Mouse (Mus musculus) cortical plate, adult 2 months (tissue): ENCODE results near the gene Slc22a23. TPM values are rescaled to one million over a fixed set of nuclear protein-coding genes. Genes with fewer than 3 reads are reported as not detected.

Experiments
- H3K27ac ChIP-seq: fragments of 200-500 bp; 2 replicates; pipeline ENCODE4 v1.5.1; 2012; ENCODE audit warnings: low read length, control low read depth, inconsistent platforms; ENCODE audit not compliant: insufficient read depth
- H3K4me1 ChIP-seq: fragments of 200-500 bp; 2 replicates; pipeline ENCODE4 v1.6.1; 2011; ENCODE audit warnings: low read length; ENCODE audit not compliant: control insufficient read depth, insufficient read depth
- H3K4me3 ChIP-seq: fragments of 200-500 bp; 2 replicates; pipeline ENCODE4 v1.5.1; 2011; ENCODE audit warnings: mild to moderate bottlenecking, low read length, control low read depth; ENCODE audit not compliant: insufficient read depth
- CTCF ChIP-seq: fragments of 200-500 bp; IDR thresholded peaks from 2 replicates; pipeline ENCODE4 v1.5.1; 2011; ENCODE audit warnings: mild to moderate bottlenecking, control low read depth, low read length; ENCODE audit not compliant: insufficient read depth; ENCODE audit errors: extremely low read depth
- POLR2A ChIP-seq: fragments of 200-500 bp; IDR thresholded peaks from 2 replicates; pipeline ENCODE4 v1.6.1; 2011; ENCODE audit warnings: mild to moderate bottlenecking, low read length, control low read depth; ENCODE audit not compliant: insufficient read depth; ENCODE audit errors: extremely low read depth
- polyA plus RNA-seq: library from polyadenylated mRNA; depleted of rRNA; stranded (reverse); fragments of >200 nt; gene quantifications from 2 replicates; pipeline ENCODE4 v1.2.3, GENCODE M21; 2012

Slc22a23 gene
- polyA plus RNA-seq, 1 experiment, result 54.4 TPM

DNA sequence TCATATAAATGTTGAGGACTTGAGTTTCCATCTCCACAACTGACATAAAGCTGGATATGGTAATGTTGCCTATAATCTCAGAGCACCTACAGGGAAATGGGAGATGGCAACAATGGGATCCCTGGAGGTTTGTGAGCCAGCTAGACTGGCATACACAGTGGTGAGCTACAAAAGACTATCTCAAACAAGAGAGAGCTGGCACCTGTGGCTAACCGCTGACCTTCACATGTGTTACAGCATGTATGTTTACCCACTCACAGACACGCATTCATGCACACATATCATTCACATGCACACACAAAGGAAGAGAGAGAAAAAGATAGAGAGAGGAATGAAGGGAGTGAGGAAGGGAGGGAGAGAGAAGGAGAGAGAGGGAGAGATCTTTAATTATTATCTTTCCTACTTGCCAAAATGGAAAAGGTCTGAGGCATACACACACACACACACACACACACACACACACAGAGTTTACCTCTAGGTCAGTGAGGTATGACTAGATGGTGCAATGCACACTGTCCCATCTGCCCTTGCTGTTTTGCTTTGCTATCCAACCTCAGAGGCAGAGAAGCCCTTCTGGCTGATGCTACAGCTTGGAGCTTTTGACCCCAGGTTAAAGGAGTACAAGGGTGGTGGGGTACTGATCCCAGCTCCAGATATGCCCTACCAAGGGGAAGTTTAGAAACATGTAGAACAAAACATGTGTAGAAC, 38.9 kb downstream of the Slc22a23 start:
- no peak for TF ChIP-seq CTCF
- TF ChIP-seq POLR2A, result no peak
- no peak overlapping the region for H3K27ac ChIP-seq
- peaks cover 4% of the 10 kb centered on the region for H3K4me1 ChIP-seq
- H3K4me3 ChIP-seq, result no peak overlapping the region

DNA sequence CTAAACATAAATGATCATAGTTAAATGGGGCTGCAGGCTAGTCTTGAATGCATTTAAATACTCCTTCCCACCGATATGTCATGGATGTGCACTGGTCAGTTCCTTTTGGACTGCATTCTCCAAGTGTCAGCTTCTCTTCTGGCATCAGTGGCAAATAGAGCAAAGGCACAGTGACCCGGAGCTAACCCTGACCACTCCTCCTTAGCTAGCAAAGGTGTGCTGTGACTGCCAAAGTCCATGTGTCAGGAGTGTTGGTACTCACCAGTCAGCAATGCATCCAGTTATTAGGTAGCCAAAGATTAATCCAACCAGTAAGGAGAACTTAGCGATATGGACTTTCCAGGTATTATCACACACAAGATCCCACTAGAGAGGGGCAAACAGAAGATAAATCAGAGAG, 40.1 kb downstream of the Slc22a23 start:
- H3K4me1 ChIP-seq, result peaks cover 6% of the 10 kb centered on the region
- TF ChIP-seq POLR2A (no peak), CTCF (no peak)

DNA sequence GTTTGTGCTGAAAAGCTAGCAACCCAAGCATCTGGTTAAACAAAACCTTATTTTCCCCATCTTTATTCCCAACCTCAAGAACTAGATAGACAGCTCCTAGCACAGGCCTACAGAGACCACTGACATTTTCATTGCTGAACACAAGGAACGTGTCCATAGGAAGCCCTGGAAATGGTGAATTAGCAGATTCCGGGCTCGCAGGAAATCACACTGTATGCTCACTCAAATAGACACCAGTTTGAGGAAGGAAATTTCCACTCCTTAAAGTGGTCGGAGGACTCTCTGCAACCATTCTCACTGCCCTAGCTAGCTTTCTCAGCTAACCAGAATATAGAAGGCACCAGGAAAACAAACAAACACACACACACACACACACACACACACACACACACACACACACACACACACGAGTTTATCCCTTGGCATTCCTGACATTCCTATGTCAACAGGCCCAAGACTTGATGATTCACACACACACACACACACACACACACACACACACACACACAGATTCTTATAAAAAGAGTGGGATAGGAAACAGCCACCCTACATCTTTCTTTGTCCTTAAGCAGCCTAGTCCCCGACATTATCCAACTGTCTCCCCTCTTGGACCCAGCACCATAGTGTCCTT, 41.5 kb downstream of the Slc22a23 start:
- Histone ChIP-seq H3K4me3 (no peak overlapping the region), H3K4me1 (peaks cover 6% of the 10 kb centered on the region), H3K27ac (no peak overlapping the region)
- no peak for TF ChIP-seq CTCF
- no peak for TF ChIP-seq POLR2A

More for the DNA sequence above, 40.1 kb downstream of the Slc22a23 start:
- H3K27ac ChIP-seq, result no peak overlapping the region
- no peak overlapping the region for H3K4me3 ChIP-seq

DNA sequence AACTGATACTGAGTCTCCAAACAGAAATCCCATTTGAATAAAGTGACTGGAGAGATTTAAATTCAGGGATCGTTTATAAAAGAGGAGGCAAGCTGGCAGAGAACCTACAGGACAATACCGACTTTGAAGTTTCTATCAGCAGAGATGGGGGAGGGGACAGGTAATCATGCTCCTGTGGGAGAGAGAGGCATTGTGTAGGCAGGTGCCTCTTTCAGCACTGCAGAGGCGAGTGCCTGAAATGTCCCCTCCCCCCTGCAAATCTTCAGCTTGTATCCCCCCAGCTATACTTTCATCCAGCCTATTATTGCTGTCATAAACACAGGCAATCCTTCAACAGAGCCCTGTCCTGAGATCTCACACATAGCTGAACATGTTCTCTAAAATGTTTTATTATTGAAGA, 43.4 kb downstream of the Slc22a23 start:
- no peak for TF ChIP-seq POLR2A
- TF ChIP-seq CTCF, result no peak
- no peak overlapping the region for H3K4me3 ChIP-seq
- peaks cover 4% of the 10 kb centered on the region for H3K4me1 ChIP-seq
- no peak overlapping the region for H3K27ac ChIP-seq

DNA sequence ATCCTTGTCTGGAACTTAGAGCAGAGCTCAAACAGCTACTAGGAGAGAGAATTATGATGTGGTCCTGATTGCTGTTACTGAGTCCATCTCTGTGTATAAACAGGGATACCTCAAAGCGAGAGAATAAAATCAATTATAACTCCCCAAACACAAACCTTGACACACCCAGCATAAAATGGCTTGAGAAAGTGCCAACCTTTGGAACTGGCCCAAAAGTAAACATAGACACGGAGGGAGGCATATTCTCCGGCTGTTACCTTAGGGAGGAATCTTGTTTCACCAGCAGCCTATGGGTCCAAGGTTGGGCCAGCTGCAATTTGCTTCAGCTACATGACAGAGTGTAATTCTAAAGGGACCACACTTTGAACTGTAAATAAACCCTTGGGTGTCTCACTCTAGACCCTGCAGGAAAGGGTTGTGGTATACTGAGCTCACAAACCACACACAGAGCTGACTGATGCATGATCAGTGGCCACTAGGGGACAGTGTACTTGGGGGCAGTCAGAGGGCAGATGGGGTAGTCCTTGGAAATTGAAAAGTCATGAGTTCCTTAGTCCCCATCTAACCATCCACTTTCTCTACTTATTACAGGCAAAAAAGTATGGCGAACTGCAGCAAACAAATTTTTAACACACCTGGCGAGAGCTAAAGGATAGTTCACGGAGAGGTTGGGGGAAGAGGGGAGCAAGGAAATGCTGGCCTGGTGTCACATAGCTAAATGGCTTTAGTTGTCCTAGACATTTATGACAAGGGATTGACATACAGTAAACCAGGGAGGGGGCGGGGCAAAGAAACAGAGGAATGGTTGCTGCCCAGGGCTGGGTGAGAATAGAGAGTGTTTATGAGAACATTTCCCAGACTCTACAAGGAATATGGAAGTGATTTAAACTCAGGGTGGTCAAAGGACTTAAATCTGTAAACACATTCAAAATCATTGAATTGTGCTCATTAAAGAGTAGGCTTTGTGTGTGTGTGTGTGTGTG, 45.3 kb downstream of the Slc22a23 start:
- Histone ChIP-seq H3K4me3 (no peak overlapping the region), H3K27ac (no peak overlapping the region; the same call in 1 of the 2 replicates), H3K4me1 (peaks cover 7% of the 10 kb centered on the region)
- TF ChIP-seq POLR2A, result no peak
- 0 out of 2 replicates have a peak, but pooled peaks have one; percentile 2 for TF ChIP-seq CTCF

DNA sequence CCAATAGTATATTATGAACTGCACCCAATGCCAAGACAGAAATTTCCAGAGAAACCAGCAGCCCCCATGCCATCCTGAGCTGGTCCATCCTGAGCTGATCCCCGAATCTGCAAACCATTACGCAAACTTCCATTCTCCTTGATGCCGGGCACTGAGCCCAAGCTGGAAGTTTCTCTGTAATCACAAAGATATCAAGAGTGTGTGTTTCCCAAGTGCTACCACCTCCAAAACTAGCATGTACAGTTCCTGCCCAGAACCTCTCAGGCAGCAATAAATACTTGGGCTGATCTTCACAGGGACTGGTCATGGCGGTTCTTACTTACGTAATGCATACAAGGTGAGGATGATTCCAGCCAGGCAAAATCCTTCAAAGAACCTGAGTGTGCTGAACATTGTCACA, 46.3 kb downstream of the Slc22a23 start:
- TF ChIP-seq POLR2A (no peak), CTCF (no peak)

DNA sequence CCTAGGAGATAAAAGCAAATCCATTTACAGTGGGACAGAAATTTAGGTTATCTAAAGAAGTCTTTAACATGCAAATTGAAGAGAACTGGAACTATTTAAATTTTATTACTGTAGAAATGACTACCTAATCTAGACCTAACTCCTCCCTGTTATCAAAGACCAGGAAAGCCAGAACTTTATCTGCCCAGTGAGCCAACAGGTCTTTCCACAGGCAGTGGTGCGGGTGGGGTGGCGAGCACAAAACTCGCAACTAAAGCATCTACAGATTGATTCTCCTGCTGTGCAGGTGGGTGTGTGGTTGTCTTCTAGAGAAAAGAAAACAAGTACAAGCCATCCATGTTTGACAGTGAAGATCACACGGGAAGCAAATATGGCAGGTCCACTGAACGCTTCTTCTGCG, 46.9 kb downstream of the Slc22a23 start:
- TF ChIP-seq POLR2A (no peak), CTCF (no peak)
- Histone ChIP-seq H3K4me3 (no peak overlapping the region), H3K27ac (no peak overlapping the region), H3K4me1 (peaks cover 7% of the 10 kb centered on the region)

More for the DNA sequence above, 46.3 kb downstream of the Slc22a23 start:
- H3K4me1 ChIP-seq, result peaks cover 7% of the 10 kb centered on the region
- H3K27ac ChIP-seq, result no peak overlapping the region
- H3K4me3 ChIP-seq, result no peak overlapping the region

DNA sequence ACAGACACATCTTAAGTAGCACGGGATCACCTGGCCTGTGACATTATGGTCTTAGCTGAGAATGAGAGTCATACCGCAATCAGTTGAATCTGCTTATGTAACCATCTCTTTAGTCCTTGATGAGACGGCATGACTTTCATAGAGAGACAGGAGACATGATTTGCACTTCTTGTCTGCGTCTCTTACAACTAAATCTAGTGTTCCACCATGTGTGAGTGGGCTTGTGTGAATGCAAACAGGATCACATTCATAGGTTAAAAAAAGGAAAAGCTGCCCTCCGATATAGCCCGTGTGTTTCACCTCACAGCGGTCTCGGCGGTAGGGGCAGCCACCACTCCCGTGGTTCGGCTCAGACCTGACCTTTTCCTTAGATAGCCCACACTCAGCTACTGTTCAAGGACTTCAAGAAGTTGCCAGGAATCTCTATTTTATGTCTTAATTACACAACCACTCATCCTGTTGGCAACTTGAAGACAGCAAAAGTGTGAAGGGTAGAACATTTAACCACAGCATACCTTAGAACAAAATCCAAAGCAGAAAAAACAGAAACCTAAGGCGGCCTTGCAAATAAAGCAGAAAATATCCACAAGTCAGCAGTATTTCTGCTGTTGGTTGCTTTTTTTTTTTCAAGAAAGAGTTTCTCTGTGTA, 49.1 kb downstream of the Slc22a23 start:
- no peak overlapping the region for H3K4me3 ChIP-seq
- H3K27ac ChIP-seq, result peak overlapping the region; percentile 31; the same call in 1 of the 2 replicates
- peaks cover 5% of the 10 kb centered on the region for H3K4me1 ChIP-seq
- TF ChIP-seq POLR2A, result no peak
- TF ChIP-seq CTCF, result no peak

DNA sequence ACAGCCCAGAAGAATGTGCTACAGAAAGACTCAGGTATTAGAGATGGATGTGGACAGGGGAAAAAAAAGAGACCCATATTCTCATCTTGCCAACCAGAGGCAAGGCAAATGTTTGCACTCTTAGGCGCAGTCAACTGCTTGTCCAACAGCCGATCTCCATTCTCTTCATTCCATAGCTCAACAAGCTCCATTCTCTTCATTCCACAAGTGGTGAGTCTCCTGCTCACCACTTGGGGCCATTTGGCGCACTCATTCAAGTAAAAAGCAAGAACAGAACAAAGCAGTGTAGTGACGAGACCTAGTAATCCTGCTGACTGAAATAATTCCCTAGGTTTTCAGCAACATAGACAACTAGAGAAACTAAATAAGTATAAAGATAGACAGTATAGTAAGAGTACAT, 50.8 kb downstream of the Slc22a23 start:
- H3K27ac ChIP-seq, result 0 out of 2 replicates have a peak overlapping the region, but pooled peaks have one; percentile 29
- no peak overlapping the region for H3K4me3 ChIP-seq
- TF ChIP-seq POLR2A (no peak), CTCF (0 out of 2 replicates have a peak, but pooled peaks have one; percentile 7)
- H3K4me1 ChIP-seq, result peaks cover 5% of the 10 kb centered on the region
